Mouse (Mus musculus) adrenal gland, postnatal 36 days (tissue): ENCODE measurements at regions not wholly inside any gene's neighbourhood (a gene's known extent, or its start where the extent isn't known, plus 50 kb on each side); places are given as distances from the start of the nearest gene placed in this dataset.

Experiments
- DNase-seq, 2 experiments: peaks; one replicate each; pipeline ENCODE4 v3.0.0; 2021; ENCODE audit warnings: mixed read lengths in 1 of 2

GRCm38 (mm10) chr7:95082248-95082647, 1088.8 kb upstream of the Tenm4 start:
- DNase-seq = peak in 1 of 2 experiments; percentile 17

DNA sequence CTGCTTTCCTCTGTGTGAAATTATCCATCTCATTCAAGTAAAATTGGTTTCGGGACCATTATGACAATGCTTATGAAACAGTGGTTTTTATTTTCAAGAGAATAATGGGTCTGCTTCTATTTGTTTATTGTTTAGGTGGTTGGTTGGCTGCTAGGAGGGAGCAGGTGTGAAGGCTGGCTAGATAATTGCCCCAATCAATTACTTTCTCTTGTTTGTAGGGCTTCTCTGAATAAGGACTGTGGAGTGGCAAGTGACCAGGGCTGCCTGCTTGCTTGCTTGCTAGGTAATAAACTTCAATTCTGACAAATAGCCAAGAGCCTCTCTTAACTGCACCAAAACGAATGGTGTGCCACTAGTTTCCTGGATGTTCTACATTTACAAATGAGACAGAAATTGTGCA, 1086.7 kb upstream of the Tenm4 start:
- no peak for DNase-seq

DNA sequence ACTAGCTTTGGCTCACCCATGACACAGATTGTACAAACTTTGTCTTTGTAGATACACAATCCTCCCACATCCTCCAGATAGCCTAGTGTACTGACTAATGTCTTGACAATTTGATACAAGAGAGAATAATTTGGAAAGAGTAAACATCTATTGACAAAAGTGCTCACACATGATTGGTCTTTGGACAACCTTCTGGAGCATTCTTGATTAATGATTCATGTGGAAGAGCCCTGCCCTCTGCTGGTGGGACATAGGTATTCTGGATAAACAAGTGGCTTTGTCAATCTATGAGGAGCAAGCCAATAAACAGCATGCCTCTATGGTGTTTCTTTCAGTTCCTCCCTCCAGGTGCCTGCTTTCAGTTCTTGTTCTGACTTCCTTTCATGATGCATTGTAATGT, 1079.7 kb upstream of the Tenm4 start:
- peak; percentile 59 to 65 for DNase-seq

DNA sequence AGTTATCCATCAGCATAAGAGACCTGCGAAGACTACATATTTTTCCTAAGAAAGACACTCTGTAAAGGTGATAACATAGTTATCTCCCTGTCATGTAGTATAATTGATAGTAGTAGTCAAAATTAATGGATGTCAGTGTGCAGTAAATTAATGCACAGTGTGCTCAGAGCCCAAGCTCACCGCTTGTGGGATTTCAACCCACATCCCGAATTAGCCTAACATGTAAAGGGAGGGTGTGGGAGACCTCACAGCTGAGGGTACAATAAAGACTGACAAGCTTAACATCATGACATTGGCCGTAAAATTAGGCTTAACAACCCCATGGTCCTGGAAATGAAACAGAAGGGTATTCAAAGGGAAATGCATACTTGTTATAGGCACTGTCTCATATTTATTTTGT, 1042.0 kb upstream of the Tenm4 start:
- DNase-seq = no peak

- DNase-seq = no peak
Measured at GRCm38 (mm10) chr7:95133038-95133437, 1038.0 kb upstream of the Tenm4 start.

- no peak for DNase-seq
Measured at GRCm38 (mm10) chr7:95134062-95134625, 1036.9 kb upstream of the Tenm4 start.

GRCm38 (mm10) chr7:95141778-95142177, 1029.3 kb upstream of the Tenm4 start:
- DNase-seq = peak in 1 of 2 experiments; percentile 18

- no peak for DNase-seq
Measured at GRCm38 (mm10) chr7:95143037-95143436, 1028.0 kb upstream of the Tenm4 start.
